In the genomic region with DNA sequence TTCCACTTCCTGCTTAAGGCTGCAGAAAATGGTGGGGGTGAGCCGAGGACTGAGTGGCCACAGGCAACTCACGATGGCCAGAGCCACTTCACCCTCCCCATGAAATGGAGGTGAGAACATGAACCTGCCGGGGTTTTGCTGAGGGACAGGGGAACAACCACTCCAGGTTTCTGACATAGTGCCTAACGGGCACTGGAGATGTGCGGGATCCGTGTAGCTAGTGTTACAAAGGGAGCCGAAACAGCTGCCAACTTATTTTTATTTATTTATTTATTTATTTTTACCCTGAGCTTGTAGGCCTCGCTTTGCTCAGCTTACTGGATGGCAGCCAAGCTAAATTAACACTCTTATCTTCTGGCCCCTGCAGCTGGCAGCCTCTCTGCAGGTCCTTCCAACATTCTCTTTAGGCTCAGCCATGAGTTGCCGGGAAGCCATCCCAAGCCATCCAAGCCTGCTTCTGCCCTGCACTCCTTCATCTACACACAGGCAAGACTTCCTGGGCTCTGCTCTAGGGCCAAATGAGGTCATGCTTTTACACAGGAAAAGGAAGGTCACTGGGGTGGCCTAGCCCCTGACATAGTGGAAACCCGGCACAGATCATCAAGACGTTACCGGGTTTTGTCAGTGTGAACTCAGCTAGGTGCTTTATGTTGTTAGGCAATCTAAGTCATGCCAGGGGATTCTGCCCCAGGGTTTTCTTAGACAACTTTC, we compare ENCODE assay signal across 9 mouse cellular contexts. TPM values are rescaled to one million over a fixed set of nuclear protein-coding genes. Genes with fewer than 3 reads are reported as not detected.
A peak's percentile ranks its signal among the peaks of the same experiment; 100 is the strongest.
DNase-seq lines count a peak whose midpoint lies in the region; ATAC-seq lines count a peak whose summit lies in the region.
"Had no signal": no experiment of that assay in that cellular context is flagged by ENCODE, and none has a peak within 500 bp of the region (broad histone marks: within the 10 kb centered on the region; RNA-seq: fewer than 3 reads in every experiment).

No protein-coding gene starts in this region.

- 57% methylated on average over 12 of the region's 12 CpGs for WGBS in forebrain, embryonic 13.5 days
- WGBS in forebrain, embryonic 11.5 days, result 82% methylated on average over 12 of the region's 12 CpGs
- WGBS in heart, embryonic 15.5 days, result 10% methylated on average over 12 of the region's 12 CpGs
- 40% methylated on average over 12 of the region's 12 CpGs for WGBS in limb, embryonic 15.5 days

- no peak for DNase-seq in forebrain, embryonic 11.5 days (ENCODE audit: low spot score)
- peak; percentile 34 for DNase-seq in urinary bladder, postnatal 14 days (ENCODE audit: low spot score)
- DNase-seq in urinary bladder, adult 2 months (ENCODE audit: low spot score), result no peak
- peak; percentile 89 for DNase-seq in skeletal muscle tissue, adult 2 months (ENCODE audit: low read depth, low spot score)
- DNase-seq in c-Kit-positive CD71-positive TER-119-positive erythroid progenitor cells, embryonic 14.5 days (ENCODE audit: low spot score), result no peak

- peaks cover 13% of the 10 kb centered on the region for H3K4me1 ChIP-seq in forebrain, embryonic 13.5 days
- H3K4me1 ChIP-seq in forebrain, embryonic 11.5 days (replicated peaks; ENCODE audit: control insufficient read depth, insufficient read depth, low read length), result no peaks in the 10 kb centered on the region
- peaks cover 34% of the 10 kb centered on the region for H3K4me1 ChIP-seq in heart, embryonic 15.5 days (replicated peaks)
- peaks cover 25% of the 10 kb centered on the region for H3K4me1 ChIP-seq in limb, embryonic 15.5 days

- ATAC-seq in forebrain, embryonic 13.5 days, result peak; percentile 90
- ATAC-seq in forebrain, embryonic 11.5 days (replicated peaks; ENCODE audit: low FRiP score), result no peak
- ATAC-seq in heart, embryonic 15.5 days (replicated peaks; ENCODE audit: insufficient number of reproducible peaks, insufficient read depth, low FRiP score, low read depth), result peak; percentile 92
- ATAC-seq in limb, embryonic 15.5 days (ENCODE audit: insufficient number of reproducible peaks, low FRiP score, low TSS enrichment, low read depth), result peak; percentile 56

- H3K36me3 ChIP-seq in forebrain, embryonic 13.5 days (ENCODE audit: poor library complexity, severe bottlenecking), result no peaks in the 10 kb centered on the region
- H3K36me3 ChIP-seq in forebrain, embryonic 11.5 days (ENCODE audit: control insufficient read depth, insufficient read depth, low read length), result no peaks in the 10 kb centered on the region
- H3K36me3 ChIP-seq in heart, embryonic 15.5 days, result no peaks in the 10 kb centered on the region
- no peaks in the 10 kb centered on the region for H3K36me3 ChIP-seq in limb, embryonic 15.5 days

- H3K27ac ChIP-seq in forebrain, embryonic 13.5 days, result peak overlapping the region; percentile 83
- H3K27ac ChIP-seq in forebrain, embryonic 11.5 days (ENCODE audit: low read depth, low read length), result no peak overlapping the region
- peak overlapping the region; percentile 94 for H3K27ac ChIP-seq in heart, embryonic 15.5 days
- H3K27ac ChIP-seq in limb, embryonic 15.5 days, result 0 out of 2 replicates have a peak overlapping the region, but pooled peaks have one; percentile 4

- no peak overlapping the region for H3K4me2 ChIP-seq in forebrain, embryonic 13.5 days
- H3K4me2 ChIP-seq in forebrain, embryonic 11.5 days (ENCODE audit: low read depth, low read length, severe bottlenecking), result no peak overlapping the region
- peak overlapping the region; percentile 53 for H3K4me2 ChIP-seq in heart, embryonic 15.5 days
- H3K4me2 ChIP-seq in limb, embryonic 15.5 days, result no peak overlapping the region

- H3K4me3 ChIP-seq in forebrain, embryonic 13.5 days, result no peak overlapping the region
- no peak overlapping the region for H3K4me3 ChIP-seq in forebrain, embryonic 11.5 days (ENCODE audit: low read depth, low read length)
- H3K4me3 ChIP-seq in heart, embryonic 15.5 days, result no peak overlapping the region; the same call in 1 of the 2 replicates
- no peak overlapping the region for H3K4me3 ChIP-seq in limb, embryonic 15.5 days
- H3K4me3 ChIP-seq: erythroblast, embryonic 14.5 days had no signal

- 0 out of 2 replicates have a peak overlapping the region, but pooled peaks have one; percentile 6 for H3K9ac ChIP-seq in forebrain, embryonic 13.5 days
- H3K9ac ChIP-seq in forebrain, embryonic 11.5 days (ENCODE audit: low read length), result no peak overlapping the region
- H3K9ac ChIP-seq in heart, embryonic 15.5 days, result no peak overlapping the region
- no peak overlapping the region for H3K9ac ChIP-seq in limb, embryonic 15.5 days

- no peaks in the 10 kb centered on the region for H3K9me3 ChIP-seq in forebrain, embryonic 13.5 days (replicated peaks)
- no peaks in the 10 kb centered on the region for H3K9me3 ChIP-seq in forebrain, embryonic 11.5 days (ENCODE audit: control insufficient read depth, low read length)
- H3K9me3 ChIP-seq in heart, embryonic 15.5 days (replicated peaks), result no peaks in the 10 kb centered on the region
- H3K9me3 ChIP-seq in limb, embryonic 15.5 days, result no peaks in the 10 kb centered on the region

- no peaks in the 10 kb centered on the region for H3K27me3 ChIP-seq in forebrain, embryonic 13.5 days
- no peaks in the 10 kb centered on the region for H3K27me3 ChIP-seq in forebrain, embryonic 11.5 days (ENCODE audit: control insufficient read depth, insufficient read depth, low read length)
- no peaks in the 10 kb centered on the region for H3K27me3 ChIP-seq in heart, embryonic 15.5 days
- H3K27me3 ChIP-seq in limb, embryonic 15.5 days, result no peaks in the 10 kb centered on the region

RNA-seq across cellular contexts. Expression of a gene that starts 49.0 kb away (rescaled TPM):
- 26.0 and 32.2 TPM in 2 replicates for polyA plus RNA-seq in forebrain, embryonic 13.5 days (2015; fragmentation: Nextera tagmentation; extraction: Ambion mirVana)
- 23.6 and 25.9 TPM in 2 replicates for polyA plus RNA-seq in forebrain, embryonic 11.5 days (2014; fragmentation: Nextera tagmentation; extraction: Ambion mirVana)
- 43.4 and 49.6 TPM in 2 replicates for polyA plus RNA-seq in urinary bladder, adult 2 months (2012; rRNA removed)
- polyA plus RNA-seq in heart, embryonic 15.5 days (2015; fragmentation: Nextera tagmentation; extraction: Ambion mirVana), result 101 and 115 TPM in 2 replicates
- polyA plus RNA-seq in limb, embryonic 15.5 days (2015; fragmentation: Nextera tagmentation; extraction: Ambion mirVana), result 53.6 and 54.9 TPM in 2 replicates

Comparison
In these comparisons a context has a peak if more than half of its experiments do, and no peak if none do; other contexts are left out.
1. DNase-seq: peak in urinary bladder, postnatal 14 days (single experiment) and skeletal muscle tissue, adult 2 months (single experiment); none in forebrain, embryonic 11.5 days (single experiment), urinary bladder, adult 2 months (single experiment) and c-Kit-positive CD71-positive TER-119-positive erythroid progenitor cells, embryonic 14.5 days (single experiment).